Mouse (Mus musculus) kidney, adult 2 months (tissue): ENCODE data around the gene Insm1.

Source experiments
- CTCF ChIP-seq: fragments of 200-500 bp; conservative IDR thresholded peaks from 2 replicates; pipeline ENCODE4 v1.5.1; 2011; ENCODE audit warnings: low read depth, mild to moderate bottlenecking, control low read depth, low read length, moderate library complexity, mixed read lengths; ENCODE audit not compliant: insufficient read depth, insufficient read length
- POLR2A ChIP-seq: fragments of 200-500 bp; IDR thresholded peaks from one replicate; pipeline ENCODE4 v1.6.1; 2011; ENCODE audit warnings: low read depth, low read length, control low read depth

DNA sequence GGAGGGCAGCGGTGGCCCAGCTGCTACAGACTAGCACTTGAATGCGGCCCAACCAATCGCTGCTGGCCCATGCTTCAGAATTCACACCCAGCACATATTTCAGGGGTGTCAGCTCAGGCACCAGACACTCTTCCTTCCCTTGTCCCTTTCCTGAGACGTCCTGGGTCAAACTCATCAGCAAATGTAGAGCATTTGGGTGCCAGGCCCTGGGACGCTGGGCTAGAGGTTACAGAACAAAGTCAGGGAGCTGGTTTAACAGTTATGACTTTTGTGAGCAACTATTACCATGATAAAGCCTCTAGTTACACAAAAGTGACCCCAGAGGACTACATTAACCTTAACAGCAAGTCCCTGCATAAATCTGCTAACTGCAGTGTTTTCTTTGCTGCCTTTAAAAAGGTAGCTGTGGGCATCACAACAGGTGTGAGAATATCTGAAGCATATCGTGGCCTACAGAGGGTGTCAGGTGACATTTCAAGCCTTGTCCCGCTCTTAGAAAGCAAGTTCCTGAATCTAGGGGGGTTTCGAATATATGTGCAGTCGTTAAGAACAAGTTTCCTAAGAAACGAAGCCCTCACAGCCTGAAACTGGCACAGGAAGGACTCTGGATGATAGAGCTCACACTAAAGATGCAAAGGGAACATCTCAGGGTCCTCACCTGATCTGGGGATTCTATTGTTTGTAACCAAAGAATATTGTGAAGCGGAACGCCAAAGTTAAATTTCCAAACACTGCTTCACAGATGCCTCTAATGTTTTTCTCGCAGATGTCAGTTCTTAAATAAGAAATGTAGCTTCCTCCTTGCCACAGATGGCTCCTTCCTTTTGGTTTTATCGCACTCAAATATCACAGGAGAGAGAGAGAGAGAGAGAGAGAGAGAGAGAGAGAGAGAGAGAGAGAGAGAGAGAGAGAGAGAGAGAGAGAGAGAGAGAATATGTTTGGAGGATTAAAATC lies 5.3 kb upstream of the Insm1 start:
- TF ChIP-seq POLR2A (no peak), CTCF (no peak)
